Mouse (Mus musculus) cerebellum, adult 9-10 months (tissue): ENCODE measurements around the gene Ddr2.

Experiments used
- DNase-seq: peaks from one replicate; pipeline ENCODE4 v3.0.0; 2022

Gene Ddr2

DNA sequence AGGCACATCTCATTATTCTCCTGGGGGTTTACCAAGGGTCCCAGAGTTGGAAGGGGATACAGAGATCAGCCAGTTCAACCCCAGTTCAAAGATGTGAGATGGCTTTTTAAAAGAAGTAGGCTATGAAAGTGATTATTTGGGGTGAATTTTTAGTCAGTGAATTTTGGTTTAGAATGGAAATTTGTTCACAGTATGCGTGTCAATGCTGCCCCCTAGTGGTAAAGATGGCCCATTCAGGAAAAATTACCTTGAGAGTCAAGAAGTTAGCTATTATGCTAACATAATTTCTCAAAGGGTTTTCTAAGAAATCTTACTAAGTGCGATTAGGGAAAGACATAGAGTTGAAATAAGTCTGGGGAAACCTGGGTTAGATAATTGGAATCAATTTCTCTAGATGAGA is 171.2 kb downstream of the Ddr2 start:
- peak; percentile 58 for DNase-seq

DNA sequence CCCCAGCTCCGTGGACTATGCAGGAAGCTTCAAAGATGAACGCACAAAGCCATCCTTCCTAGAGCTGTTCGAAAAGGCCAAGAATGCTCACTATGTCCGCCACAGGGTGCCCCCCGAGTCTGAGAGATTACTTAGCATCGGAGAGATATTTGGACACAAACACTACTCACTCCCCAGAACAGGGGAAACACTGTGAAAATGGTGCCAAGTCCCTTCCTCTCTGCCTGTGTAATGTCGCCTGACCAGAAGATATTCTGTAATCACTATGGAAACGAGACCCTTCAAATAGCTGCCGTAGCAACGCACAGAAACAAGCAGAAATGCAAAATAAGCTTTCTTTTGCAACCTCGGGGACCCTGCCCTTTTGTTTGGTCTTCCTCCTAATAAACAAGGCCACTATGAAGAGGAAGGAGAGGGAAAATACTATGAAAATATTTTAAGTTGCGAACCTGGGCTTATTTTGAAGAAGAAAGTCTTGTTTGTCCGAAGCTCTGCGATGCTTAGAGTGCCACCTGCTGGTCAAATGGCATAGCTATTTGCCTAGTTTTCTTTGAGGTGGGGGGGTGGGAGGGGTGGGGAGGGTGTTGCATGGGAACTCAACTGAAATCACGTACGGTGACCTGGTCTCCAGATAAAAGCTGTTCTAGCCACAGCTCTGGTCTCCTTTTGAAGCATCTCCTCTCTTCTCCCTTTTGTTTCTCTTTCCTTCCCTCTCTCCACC is 176.4 kb downstream of the Ddr2 start:
- DNase-seq: peak; percentile 69

DNA sequence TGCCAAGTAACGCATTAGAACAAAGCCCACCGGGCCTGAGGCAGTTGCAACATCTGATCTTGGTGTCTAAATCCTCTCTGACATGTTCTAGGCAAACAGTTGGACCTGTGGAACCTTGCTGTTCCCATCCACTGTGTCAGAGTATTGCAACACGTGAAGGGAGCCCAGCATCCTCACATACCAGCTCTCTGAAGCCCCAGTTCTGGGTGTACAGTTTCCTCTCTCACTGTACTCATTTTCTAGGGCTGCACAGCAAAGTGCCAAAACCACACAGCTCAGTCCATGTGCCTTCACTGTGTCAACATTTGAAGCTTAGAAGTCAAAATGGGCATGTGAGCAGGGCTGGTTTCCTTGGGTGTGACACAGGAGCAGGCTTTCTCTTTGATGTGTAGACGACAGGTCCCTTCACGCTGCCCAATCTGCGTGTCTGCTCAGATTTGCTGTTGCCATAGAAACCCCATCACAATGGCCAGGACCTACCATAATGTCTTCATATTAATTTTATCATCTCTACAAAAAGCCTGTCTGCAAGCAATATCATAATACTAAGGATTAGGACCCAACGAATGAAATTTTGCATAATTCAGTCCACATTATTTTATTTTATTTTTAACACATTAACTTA is 178.3 kb downstream of the Ddr2 start:
- no peak for DNase-seq

DNA sequence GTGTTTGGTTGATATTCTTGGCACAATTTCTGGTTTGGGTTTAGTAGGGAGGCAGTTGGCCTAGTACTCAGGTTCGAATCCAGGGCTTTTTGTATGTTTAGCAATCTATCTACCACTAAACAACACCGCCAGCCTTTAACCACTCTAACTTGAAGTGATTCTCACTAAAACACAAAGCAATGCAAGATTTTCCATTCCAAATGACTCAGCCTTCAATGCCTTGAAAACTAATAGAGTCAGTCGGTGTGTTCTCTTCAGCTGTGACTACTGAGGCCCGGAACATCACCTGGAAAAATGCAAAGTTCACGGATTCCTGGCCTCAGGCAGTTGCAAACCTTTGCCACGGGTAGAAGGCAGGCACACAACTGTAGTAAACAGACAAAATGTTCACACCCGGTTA is 178.9 kb downstream of the Ddr2 start:
- no peak for DNase-seq

DNA sequence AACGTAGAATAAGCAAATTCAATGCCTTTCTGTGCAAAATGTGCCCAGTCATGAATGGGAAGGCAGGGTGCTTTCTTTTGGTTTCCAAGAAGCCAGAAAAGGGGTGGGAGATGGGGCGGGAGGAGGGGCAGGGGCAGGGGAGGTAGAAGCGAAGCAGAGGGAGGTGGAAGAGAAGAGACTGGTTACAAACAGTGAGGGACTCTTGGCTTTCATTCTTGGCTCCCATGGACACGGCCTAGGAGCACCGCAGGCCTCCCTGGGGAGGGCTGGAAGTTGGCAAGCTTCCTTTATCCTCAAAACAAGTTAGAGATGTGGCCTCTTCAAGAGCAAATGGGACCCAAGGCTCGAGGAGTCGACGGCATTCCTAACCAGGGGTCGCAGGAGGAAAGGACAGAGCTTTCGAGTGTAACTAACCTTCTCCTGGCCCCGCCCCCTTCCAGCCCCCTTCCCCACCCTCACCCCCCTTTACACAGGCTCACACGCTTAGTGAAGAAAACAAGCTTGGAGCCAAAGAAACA is 182.0 kb downstream of the Ddr2 start, which contains the start of gene Ccdc190:
TSS of gene Ccdc190 (plus strand) at position 195 of the 518 bp plus-strand sequence.
- peak; percentile 21 for DNase-seq

DNA sequence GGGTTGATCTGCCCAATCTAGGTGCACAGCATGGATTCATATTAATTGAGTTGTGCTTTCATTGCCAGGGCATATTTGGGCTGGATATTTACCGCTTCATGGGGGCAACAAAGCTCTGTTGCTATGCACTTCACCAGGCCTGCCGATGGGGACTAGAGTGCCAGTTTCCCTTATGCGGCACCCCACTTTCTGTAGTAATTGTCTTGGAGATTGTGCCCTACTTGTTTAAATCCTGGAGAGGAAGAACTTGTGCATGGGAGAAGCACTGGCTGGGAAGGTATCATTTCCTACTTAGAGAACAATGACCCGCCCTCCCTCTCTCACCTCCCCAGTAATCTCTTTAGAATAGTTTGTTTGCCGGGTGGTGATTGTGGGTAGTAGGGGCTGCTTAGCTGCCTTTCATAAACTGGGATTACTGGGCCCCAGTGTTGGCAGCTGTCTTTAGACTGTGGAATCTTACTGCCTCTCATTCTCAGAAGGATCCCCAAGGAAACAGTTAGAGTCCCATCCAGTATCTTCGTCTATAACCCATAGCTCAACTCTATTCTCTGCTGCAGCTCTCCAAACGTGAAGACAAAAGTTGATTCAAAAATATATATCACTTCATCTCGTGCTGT is 182.7 kb downstream of the Ddr2 start:
- no peak for DNase-seq

DNA sequence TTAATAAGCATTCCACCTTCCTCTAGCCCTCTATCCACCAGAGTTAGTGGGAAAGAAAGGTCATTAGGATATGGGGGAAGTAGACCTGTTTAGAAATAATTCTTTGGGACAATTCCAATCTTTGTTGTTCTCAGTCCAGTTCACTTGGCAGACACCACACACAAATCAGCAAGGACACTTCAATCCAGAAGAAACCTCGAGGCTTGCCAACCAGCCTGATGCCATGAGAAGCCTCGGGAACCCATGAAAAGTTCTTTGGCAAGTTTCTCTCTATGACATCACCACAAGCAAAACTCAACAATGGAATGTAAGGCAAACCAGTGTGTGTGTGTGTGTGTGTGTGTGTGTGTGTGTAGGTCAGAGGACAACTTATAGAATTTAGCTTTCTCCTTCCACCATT is 186.0 kb downstream of the Ddr2 start:
- no peak for DNase-seq
